Mouse (Mus musculus) heart, adult 2 months (tissue): ENCODE measurements around the gene 1700017N19Rik. TPM values are rescaled to one million over a fixed set of nuclear protein-coding genes. Genes with fewer than 3 reads are reported as not detected.

ENCODE experiments used
- DNase-seq, 2 experiments: peaks; one replicate each; pipeline ENCODE4 v3.0.0; 2021
- H3K27ac ChIP-seq: fragments of 200-600 bp; 2 replicates; pipeline ENCODE4 v1.8.1; 2022
- H3K27me3 ChIP-seq: fragments of 200-500 bp; 2 replicates; pipeline ENCODE4 v1.6.1; 2012; ENCODE audit warnings: mild to moderate bottlenecking, low read length, inconsistent platforms, mixed read lengths; ENCODE audit not compliant: control insufficient read depth, insufficient read depth
- H3K36me3 ChIP-seq: fragments of 200-500 bp; 2 replicates; pipeline ENCODE4 v1.6.1; 2012; ENCODE audit warnings: low read length, inconsistent platforms; ENCODE audit not compliant: control insufficient read depth, insufficient read depth
- H3K4me1 ChIP-seq: fragments of 200-500 bp; 2 replicates; pipeline ENCODE4 v1.6.1; 2011; ENCODE audit warnings: low read length; ENCODE audit not compliant: control insufficient read depth, insufficient read depth
- H3K4me3 ChIP-seq: fragments of 200-600 bp; 2 replicates; pipeline ENCODE4 v1.8.1; 2022
- H3K79me2 ChIP-seq: fragments of 200-500 bp; replicated peaks from 2 replicates; pipeline ENCODE4 v1.6.1; 2012; ENCODE audit warnings: mild to moderate bottlenecking, inconsistent platforms, low read length, moderate library complexity, mixed read lengths; ENCODE audit not compliant: control insufficient read depth, insufficient read depth
- H3K9ac ChIP-seq: fragments of 200-500 bp; 2 replicates; pipeline ENCODE4 v1.6.1; 2012; ENCODE audit warnings: low read depth, mild to moderate bottlenecking, control low read depth, inconsistent platforms, low read length, mixed read lengths
- CTCF ChIP-seq: fragments of 200-600 bp; IDR thresholded peaks from 2 replicates; pipeline ENCODE4 v1.8.1; 2022; ENCODE audit warnings: antibody characterized with exemption, mild to moderate bottlenecking, moderate library complexity
- EP300 ChIP-seq: fragments of 200-500 bp; IDR thresholded peaks from 2 replicates; pipeline ENCODE4 v1.6.1; 2011; ENCODE audit warnings: low read depth, low read length, control low read depth; ENCODE audit not compliant: insufficient read depth
- POLR2A ChIP-seq: fragments of 200-500 bp; IDR thresholded peaks from 2 replicates; pipeline ENCODE4 v1.6.1; 2011; ENCODE audit warnings: mild to moderate bottlenecking, low read depth, low read length, control low read depth; ENCODE audit not compliant: insufficient read depth
- WGBS: fragments of 180-500 bp; shearing (Covaris S2); methylation state at CpG from one replicate; pipeline ENCODE4 v1.1.7; 2018; 5-methylcytosine and 5-hydroxymethylcytosine counted together
- intact Hi-C: fragments of 180-260 bp; cut with DNase I; formaldehyde crosslinking; loops from one replicate; pipeline ENCODE4 v1.15.1; 2025
- polyA plus RNA-seq: library from polyadenylated mRNA; depleted of rRNA; stranded (reverse); fragments of >200 nt; gene quantifications from 2 replicates; pipeline ENCODE4 v1.2.3, GENCODE M21; 2012
- total RNA-seq, 2 experiments: library from RNA; stranded (reverse); gene quantifications; 2 replicates each; pipeline ENCODE4 v1.2.3; 2021

1700017N19Rik gene
- total and polyA plus RNA-seq, 3 experiments: not detected

GRCm38 (mm10) chr10:100604254-100604653 is 14.0 kb downstream of the 1700017N19Rik start:
- Histone ChIP-seq H3K4me1 (no peaks in the 10 kb centered on the region), H3K4me3 (no peak overlapping the region), H3K27ac (no peak overlapping the region), H3K36me3 (no peaks in the 10 kb centered on the region), H3K79me2 (no peaks in the 10 kb centered on the region), H3K27me3 (no peaks in the 10 kb centered on the region), H3K9ac (no peak overlapping the region)
- intact Hi-C loops: no loop called here
- DNase-seq: no peak
- TF ChIP-seq POLR2A (no peak), EP300 (no peak), CTCF (no peak)
- WGBS: 61% methylated on average over 2 of the region's 2 CpGs

DNA sequence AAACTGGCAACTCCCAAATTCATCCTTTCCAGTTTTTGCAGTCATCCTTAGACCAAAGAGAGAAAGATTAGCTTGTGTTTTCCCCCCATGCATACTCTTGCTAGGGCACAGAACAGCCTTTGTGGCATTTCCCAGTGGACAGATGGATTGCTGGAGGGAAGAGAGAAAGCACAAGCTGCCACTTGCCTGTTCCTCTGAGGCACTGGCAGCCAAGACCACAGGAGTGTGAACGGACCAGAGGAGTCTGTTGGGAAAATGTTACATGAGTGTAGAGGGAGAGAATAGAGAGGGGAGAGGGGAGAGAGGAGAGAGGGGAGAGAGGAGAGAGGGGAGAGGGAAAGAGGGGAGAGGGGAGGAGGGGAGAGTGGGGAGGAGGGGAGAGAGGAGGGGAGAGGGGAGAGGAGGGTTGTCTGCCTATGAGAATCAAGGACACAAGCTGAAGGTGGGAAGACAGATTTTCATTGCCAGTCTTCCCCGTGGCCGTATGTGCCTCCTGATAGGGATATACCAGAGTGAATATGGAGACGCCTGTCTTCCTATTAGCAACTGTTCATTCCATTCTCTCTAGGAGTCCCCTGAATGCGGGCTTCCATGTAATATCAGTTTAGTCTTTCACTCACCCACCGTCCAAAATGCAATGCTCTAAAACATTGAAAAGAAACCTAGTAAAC is 27.1 kb downstream of the 1700017N19Rik start:
- TF ChIP-seq EP300: no peak
- TF ChIP-seq CTCF: no peak
- TF ChIP-seq POLR2A: no peak
- intact Hi-C loops: no loop called here
- no peaks in the 10 kb centered on the region for H3K36me3 ChIP-seq
- no peak overlapping the region for H3K4me3 ChIP-seq
- H3K27ac ChIP-seq: no peak overlapping the region
- no peak for DNase-seq
- H3K79me2 ChIP-seq: no peaks in the 10 kb centered on the region
- H3K4me1 ChIP-seq: no peaks in the 10 kb centered on the region
- no peak overlapping the region for H3K9ac ChIP-seq
- 73% methylated on average over 6 of the region's 6 CpGs for WGBS
- no peaks in the 10 kb centered on the region for H3K27me3 ChIP-seq

GRCm38 (mm10) chr10:100619474-100619873 is 29.2 kb downstream of the 1700017N19Rik start:
- no peak overlapping the region for H3K9ac ChIP-seq
- WGBS: 73% methylated on average over 7 of the region's 7 CpGs
- H3K4me3 ChIP-seq: no peak overlapping the region
- H3K4me1 ChIP-seq: no peaks in the 10 kb centered on the region
- no peak for DNase-seq
- no peak overlapping the region for H3K27ac ChIP-seq
- H3K79me2 ChIP-seq: no peaks in the 10 kb centered on the region
- no peaks in the 10 kb centered on the region for H3K27me3 ChIP-seq
- H3K36me3 ChIP-seq: no peaks in the 10 kb centered on the region
- TF ChIP-seq POLR2A (no peak), CTCF (no peak), EP300 (no peak)
- intact Hi-C loops: no loop called here

DNA sequence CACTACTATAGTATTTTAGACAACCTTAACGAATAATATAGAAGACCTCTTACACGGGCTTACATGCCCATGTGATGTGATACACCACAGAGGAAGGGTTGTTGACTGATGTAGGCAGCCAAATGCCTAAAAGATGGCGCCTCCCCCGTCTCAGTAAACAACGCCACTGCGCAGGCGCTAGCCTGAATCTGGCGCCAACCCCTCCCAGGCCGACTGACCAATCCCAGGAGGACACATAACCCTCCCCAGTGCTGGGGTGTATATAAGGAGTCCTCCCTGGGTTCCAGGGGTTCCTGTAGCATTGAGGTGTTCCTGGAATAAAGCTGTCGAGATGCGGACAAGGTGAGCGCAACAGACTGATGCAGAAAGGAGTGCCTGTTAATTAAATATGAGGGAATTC is 29.8 kb downstream of the 1700017N19Rik start:
- H3K4me1 ChIP-seq: no peaks in the 10 kb centered on the region
- H3K27ac ChIP-seq: no peak overlapping the region
- no peak for DNase-seq
- TF ChIP-seq CTCF (no peak), POLR2A (no peak), EP300 (no peak)
- H3K36me3 ChIP-seq: no peaks in the 10 kb centered on the region
- intact Hi-C loops: no loop called here
- no peaks in the 10 kb centered on the region for H3K79me2 ChIP-seq
- no peak overlapping the region for H3K9ac ChIP-seq
- H3K4me3 ChIP-seq: no peak overlapping the region
- no peaks in the 10 kb centered on the region for H3K27me3 ChIP-seq
- WGBS: 86% methylated on average over 12 of the region's 12 CpGs

GRCm38 (mm10) chr10:100622494-100622893 is 32.2 kb downstream of the 1700017N19Rik start:
- WGBS: 73% methylated on average over 3 of the region's 3 CpGs
- Histone ChIP-seq H3K4me1 (no peaks in the 10 kb centered on the region), H3K4me3 (no peak overlapping the region), H3K79me2 (no peaks in the 10 kb centered on the region), H3K27ac (no peak overlapping the region), H3K9ac (no peak overlapping the region), H3K27me3 (no peaks in the 10 kb centered on the region), H3K36me3 (no peaks in the 10 kb centered on the region)
- DNase-seq: no peak
- intact Hi-C loops: no loop called here
- TF ChIP-seq CTCF (no peak), EP300 (no peak), POLR2A (no peak)

GRCm38 (mm10) chr10:100629762-100630438 is 39.6 kb downstream of the 1700017N19Rik start:
- Histone ChIP-seq H3K9ac (no peak overlapping the region), H3K4me3 (no peak overlapping the region), H3K27me3 (no peaks in the 10 kb centered on the region; the same call in 1 of the 2 replicates), H3K36me3 (no peaks in the 10 kb centered on the region), H3K27ac (no peak overlapping the region), H3K4me1 (no peaks in the 10 kb centered on the region), H3K79me2 (no peaks in the 10 kb centered on the region)
- TF ChIP-seq CTCF (peak; percentile 73), EP300 (no peak)
- peak; percentile 9 to 20 for DNase-seq
- WGBS: 22% methylated on average over 20 of the region's 20 CpGs
- intact Hi-C loops: no loop called here
